Mouse (Mus musculus) spleen, postnatal 10 days (tissue): Measurements from ENCODE around the gene Rtn3.
A peak's percentile ranks its signal among the peaks of the same experiment; 100 is the strongest.
"Not testable (repeated sequence)": the region's sequence is repeated elsewhere in the genome, so short reads cannot be mapped to it uniquely, and the experiment has no call there.

Source experiments
- DNase-seq, 2 experiments: peaks; one replicate each; pipeline ENCODE4 v3.0.0; 2021 to 2022; ENCODE audit warnings: low spot score in 2 of 2

Gene Rtn3

DNA sequence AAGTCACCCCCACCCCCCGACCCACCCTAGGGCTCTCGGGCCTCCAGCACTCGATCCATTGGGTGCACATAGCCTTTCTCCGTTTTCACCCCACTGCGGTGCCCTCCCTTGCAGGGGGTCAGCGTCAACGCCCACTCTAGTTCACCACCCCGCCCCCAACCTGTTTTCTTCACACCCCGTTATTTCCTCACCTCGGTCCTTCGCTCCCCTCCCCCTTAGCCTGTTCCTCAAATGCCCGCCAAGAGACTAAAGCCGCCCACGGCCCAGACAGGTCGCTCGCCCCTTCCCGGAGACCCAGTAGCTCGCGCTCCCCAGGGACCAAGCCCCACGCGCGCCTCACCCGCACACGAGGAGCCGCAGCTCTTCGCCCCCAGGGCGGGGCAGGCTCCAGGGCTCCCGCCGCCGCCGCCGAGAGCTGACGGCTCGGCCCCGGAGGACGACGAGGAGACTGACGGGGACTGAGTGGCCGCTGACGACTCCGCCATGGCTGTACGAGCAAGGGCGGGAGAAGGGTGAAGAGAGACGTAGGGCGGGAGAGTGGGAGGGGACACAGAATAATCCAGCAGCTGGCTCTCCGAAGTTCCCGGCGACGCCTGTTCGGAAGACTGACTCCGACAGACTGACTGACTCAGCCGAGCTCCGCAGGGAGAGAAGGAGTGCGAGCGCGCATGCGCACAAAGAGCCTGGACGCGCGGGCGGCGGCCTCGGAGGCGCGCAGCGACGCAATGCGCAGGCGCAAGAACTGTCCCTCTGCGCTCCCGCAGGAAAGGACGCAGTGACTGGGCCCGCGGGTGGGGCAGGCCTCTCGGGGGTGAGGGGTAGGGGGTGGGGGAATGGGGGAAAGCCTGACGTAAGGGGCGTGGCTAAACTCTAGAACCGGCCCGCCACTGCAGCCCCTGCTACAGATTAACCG, at the start of gene Rtn3:
TSS of gene Rtn3 (minus strand) at position 683 of the 913 bp plus-strand sequence.
- peak; percentile 93 to 97 for DNase-seq

DNA sequence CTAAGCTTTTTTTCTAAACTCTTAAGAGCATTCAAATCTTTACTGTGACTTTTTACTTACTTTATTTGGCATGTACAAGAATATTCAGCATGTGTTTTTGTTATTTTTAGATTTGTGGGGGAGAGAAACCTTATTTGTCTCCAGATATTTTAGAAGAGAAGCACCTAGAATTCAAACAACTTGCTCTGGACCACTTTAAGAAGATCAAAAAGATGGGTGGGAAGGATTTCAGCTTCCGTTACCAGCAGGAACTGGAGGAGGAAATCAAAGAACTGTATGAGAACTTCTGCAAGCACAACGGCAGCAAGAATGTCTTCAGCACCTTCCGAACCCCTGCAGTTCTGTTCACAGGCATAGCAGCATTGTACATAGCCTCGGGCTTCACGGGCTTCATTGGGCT, 48.8 kb upstream of the Rtn3 start:
- no peak for DNase-seq

DNA sequence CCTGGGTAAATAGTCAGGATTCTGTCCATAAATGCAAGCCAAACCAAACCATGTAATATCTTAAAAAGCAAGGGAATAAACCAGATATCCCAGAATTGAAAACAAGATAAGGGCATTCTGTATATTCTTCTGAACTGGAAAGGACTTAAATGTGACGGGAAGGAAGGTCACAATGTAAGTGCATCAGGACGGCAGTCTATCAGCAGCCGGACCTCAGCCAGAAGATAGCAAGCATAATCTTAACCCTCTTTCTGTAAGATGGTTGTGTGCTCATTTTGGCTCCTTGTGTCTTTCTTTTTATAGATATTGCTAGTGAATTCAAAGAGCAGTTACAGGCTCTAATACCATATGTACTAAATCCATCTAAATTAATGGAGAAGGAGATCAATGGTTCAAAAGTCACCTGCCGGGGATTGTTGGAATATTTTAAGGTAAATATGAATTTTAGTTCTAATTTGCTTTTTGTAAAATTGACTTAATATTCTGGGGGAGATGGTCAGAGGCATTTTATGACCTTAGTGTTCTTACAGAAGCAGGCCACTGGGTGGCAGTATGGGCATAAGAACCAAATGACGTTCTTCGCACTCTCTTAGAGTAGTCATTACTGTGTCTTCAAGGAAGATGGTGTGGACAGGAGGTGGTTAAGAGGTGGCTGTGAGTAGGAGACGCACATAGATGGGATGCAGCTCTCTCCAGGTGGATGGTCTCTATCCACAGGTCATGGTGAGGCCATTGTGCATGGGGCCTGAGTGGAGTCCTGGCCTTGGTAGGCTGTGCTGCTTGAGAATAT, 45.8 kb upstream of the Rtn3 start:
- peak; percentile 63 to 82 for DNase-seq

DNA sequence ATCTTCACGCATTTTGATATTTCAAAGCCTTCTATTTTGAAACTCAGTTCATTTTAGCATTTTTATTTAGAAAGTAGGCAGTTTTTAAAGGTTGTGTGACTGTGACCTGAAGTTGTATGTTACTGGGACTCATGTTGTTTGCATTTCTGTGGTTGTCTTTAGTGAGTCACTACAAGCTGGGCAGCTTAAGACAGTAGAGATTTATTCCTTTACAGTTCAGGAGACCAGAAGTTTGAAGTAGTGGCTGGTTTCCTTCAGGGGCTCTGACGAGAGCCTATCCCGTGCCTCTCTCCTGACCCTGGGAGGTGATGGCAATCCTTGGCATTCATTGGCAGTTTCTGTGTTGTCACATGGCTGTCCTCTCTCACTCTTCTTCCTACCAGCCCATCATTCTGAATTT, 41.8 kb upstream of the Rtn3 start:
- no peak for DNase-seq

DNA sequence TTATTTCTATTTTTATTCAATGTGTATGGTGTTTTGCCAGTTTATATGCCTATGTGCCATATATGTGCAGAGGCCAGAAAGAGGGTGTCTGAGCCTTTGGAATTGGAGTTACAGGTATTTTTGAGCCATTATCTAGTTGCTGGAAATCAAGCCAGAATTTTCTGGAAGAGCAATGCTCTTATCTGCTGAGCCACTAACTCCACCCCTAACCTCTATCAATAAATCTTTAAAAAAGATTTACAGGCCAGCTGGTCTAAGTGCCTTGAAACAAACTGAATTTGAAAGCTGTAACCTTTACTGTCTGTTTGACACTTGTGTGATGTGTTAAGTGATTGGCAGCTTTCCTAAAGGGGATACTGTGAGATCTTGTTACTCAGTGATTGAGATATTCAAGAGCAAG, 40.7 kb upstream of the Rtn3 start:
- no peak for DNase-seq

DNA sequence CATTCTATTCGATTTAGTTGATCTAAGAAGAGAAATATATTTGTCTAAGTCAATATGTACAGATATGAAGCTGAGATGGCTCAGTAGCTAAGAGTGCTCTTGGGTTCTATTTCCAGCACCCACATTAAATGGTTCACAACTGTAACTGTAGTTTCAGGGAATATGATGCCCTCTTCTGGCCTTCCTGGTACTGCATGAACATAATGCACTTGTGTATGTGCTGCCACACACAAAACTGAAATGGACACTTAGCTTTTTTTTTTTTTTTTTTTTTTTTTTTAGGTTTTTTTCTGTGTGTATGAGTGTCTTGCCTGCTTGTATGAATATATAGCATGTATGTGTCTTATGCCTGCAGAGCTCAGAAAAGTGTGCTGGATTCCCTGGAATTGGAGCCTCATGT, 40.2 kb upstream of the Rtn3 start:
- DNase-seq, result peak; percentile 26 to 65

DNA sequence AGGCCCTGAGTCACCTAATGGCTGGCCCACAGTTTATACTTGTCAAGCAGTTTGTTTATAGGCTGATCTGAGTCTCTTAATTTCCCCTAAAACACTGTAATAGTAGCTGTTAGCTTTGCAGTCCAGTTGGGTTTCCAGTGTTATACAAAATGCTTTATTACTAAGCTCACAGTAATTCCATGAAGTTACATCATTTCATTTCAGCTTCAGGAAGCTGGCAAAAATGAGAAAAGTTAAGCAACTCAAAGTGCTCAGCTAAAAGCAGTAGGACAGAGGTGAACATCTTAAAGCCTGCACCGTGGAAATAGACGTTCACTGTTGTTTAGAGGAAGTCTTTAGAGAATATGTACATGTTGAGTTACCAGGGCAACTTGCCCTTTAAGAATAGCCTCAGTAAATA, 39.8 kb upstream of the Rtn3 start:
- DNase-seq, result no peak

DNA sequence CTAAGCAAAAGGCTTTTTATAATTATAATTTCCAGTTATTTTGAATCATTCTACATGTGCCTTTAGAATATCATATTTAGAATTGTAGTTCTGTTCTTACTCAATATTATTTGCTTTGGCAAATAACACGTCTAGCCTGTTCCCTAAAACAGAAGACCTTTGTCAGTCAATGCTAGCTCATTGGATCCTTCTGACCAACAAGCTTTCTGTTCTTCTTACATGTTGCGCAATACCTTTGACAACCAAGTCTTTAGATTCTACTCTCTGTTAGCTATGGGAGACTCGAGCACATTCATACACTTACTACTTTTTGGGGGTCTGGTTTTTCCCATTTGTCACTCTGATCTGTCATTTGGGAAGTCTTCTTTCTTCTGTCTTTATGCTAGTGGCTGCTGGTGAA, 38.5 kb upstream of the Rtn3 start:
- DNase-seq, result no peak

DNA sequence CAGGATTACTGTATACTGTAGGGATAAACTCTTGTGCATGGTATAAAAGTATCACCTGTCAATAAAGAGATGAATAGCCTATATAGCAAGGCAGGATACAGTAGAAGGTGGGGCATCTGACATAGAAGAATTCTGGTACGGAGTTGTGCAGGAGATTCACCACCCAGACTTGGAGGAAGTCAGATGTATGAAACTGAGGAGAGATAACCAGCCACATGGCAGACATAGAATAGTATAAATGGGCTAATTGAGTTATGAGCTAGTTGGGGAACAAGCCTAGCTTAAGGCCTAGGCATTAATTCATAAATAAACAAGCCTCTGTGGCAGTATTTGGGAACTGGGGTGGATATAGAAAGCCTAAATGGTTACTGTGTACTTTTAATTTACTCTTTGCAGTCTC, 33.4 kb upstream of the Rtn3 start:
- no peak for DNase-seq

DNA sequence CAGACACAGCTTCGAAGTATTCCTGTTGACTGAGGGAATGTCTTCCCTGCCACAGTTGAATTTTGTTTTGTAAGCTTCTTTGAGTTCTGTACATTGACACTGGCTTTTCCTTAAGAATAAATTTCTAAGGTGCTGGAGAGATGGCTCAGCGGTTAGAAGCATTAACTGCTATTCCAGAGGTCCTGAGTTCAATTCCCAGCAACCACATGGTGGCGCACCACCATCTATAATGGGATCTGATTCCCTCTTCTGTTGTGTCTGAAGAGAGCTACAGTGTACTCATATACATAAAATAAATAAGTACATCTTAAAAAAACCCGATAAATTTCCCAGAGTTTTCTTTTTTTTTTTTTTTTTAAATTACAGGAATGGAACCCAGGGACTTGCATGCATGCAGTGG, 24.9 kb upstream of the Rtn3 start:
- DNase-seq, result peak in 1 of 2 experiments; percentile 34

DNA sequence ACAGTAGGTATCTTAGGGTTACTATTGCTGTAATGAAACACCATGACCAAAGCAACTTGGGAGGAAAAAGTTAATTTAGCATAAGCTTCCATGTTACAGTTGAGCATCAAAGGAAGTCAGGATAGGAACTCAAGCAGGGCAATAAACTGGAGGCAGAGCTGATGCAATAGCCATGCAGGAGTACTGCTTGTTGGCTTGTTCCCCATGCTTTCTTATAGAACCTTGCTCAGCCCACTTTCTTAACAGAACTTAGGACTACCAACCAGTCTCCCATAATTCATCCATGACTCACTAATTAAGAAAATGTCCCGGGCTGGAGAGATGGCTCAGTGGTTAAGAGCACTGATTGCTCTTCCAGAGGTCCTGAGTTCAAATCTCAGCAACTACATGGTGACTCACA, 23.2 kb upstream of the Rtn3 start:
- DNase-seq, result no peak

DNA sequence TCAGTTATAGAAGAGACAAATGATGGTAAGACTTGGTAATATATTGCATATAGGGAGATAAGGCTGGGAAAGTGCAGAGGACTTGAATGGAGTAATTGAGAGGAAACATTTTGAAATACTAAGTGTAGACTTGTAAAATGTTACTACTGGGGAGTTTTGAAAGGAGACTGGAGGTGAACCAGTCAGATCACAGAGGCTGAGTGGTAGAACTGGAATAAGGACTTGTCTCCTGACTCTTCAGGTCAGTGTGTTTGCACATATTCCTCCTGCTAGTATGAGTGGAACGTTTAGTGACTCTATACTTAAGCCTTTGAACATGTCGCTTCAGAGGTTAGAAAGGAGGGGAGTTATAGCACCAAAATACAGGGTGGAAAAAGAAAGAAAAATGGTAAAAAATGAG, 19.4 kb upstream of the Rtn3 start:
- no peak for DNase-seq

DNA sequence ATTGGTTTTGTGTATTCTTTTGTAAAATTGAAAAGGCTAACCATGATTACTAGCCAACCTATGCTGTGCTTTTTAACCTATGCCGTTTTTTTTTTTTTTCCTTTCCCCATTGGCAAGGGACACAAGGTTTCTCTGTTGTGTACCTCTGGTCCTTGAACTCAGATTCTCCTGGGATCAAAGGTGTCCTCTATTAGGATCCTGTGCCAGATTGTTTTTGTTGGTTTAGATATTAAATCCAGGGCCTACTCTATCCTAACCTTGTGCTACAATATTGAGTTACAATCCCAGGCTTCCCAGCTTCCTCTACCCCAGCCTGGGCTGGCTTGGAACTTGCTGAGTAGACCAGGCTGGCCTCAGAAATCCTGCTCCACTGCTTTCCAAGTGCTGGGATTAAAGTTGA, 17.6 kb upstream of the Rtn3 start:
- no peak for DNase-seq

DNA sequence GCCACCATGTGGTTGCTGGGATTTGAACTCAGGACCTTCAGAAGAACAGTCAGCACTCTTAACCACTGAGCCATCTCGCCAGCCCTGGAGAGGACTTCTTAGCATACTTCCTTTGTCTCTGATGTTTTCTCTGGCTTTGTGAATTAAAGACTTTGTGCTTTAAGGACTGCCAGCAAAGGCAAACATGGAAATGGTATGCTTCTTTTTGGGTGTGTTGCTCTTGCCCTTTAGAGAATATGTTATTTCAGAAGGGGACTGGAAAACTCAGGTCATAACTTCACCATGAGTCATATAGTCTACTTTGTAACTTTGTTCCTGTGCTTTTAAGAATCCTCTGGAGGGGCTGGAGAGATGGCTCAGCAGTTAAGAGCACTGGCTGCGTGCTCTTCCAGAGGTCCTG, 15.7 kb upstream of the Rtn3 start:
- DNase-seq, result no peak

DNA sequence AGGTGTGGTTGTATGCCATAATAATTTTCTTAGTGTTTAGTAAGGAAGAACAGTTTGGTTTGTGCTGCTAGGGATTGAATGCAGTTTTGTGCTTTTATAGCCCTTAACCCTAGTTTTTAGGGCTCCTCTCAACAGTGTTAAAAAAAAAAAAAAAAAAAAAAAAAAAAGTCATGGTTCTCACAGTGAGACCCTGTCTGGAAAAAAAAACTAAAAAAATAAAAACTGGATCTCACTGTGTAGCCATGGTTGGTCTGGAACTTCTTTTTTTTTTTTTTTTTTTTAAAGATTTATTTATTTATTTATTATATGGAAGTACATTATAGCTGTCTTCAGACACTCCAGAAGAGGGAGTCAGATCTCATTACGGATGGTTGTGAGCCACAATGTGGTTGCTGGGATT, 13.0 kb upstream of the Rtn3 start:
- not testable (repeated sequence) for DNase-seq

DNA sequence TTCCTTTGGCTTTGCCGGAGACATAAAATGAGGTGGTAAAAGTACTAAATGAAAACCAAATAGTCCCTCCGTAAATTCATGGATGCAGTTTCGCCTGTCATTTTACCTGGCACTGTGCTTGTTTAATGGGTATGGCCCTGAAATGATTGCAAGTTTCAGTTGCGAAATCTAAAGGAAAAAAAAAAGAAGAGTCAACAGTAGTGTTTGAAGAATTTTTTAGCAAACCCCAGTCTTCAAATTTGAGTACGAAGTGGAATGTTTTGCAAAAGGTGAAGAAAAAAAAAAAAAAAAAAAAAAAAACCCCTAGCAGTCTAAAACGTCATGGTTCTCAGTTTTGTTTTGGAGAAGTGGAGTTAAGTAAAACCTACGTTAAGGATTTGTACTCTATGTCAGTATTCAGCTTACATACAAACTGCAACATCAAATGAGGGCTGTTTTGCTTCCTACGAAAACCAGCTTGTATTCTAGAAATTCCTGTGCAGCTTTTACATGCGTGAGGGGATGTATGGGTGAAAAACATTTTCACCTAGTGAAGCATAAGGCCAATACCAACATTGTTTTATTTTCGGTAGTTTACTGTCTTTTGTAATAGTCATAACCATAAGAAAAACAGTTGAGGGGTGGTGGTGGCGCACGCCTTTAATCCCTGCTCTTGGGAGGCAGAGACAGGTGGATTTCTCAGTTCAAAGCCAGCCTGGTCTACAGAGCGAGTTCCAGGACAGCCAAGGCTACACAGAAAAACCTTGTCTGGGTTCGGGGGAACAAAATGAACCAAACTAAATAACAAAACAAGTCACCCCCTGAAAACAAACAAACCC, 12.3 kb upstream of the Rtn3 start:
- peak in 1 of 2 experiments; percentile 26 for DNase-seq

DNA sequence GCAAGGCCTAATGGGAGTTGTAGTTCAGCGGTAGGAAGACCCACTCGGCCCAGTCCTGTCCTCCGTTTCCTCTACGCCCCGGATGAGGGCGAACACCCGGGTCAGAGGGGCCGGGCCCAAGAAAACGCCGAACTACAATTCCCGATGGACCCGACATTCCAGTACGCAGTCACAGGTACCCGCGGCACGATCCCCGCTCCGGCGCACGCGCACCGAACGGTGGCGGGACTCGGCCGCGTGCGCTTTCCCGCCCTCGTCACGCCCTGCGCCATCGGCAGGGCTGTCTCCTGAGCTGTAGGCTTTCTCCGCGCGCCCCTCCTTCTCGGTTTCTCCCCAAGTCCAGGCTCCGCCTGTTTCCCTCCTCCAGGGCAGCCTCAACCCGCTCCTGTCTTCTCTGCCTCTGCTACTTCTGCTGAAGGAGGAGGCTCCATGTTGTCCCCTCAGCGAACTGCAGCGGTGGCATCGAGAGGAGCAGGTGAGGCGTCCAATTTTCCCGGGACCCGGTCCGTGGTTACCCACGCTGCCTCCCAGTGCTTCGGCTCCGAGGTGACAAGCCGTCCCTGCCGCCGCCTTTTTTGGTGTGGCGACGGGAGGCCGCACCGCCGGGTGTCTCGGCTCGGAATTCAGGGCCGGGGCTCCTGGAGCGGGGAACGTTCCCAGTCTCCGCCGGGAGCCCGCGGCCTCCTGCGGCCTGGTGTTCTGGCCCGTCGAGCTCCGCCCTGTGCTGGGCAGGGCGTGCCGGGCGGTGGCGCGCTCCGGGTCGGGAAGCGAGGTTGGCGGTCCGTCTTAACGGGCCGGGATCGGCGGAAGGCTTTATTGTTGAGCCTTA, 11.3 kb upstream of the Rtn3 start:
- peak; percentile 86 to 89 for DNase-seq

DNA sequence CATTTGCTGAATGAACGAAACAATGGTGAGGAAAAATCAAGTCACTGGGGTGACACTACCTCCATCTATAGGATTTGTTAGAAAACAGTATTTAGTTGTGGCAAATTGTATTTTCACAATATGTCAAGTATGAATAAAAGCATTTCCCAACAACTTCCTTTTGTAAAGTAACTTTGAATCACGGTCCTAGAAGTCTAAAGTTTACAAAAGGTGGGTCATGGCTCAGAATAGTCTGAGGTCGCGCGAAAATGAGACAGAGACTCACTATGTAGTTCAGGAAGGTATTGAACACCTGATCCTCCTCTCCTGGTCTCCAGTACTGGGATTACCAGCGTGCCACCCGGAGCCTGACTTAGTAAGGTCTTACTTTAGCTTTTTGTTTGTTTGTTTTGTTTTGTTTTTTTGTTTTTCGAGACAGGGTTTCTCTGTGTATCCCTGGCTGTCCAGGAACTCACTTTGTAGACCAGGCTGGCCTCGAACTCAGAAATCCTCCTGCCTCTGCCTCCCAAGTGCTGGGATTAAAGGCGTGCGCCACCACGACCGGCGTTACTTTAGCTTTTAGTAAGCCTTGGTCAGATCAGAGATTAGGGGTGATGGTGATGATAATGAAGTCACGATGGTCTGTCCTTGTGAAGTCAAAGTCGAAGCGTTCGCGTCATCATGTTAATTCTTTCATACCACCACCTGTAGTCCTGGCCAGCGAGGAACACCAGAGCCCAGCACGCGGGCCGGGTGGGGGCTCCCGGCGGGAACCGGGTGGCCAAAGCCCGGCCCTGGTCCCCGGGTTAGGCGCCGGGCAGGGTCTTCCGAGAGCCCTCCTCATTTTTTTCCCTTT, 10.5 kb upstream of the Rtn3 start, which contains the start of gene Atl3:
TSS of gene Atl3 (plus strand) at position 689 of the 835 bp plus-strand sequence.
- DNase-seq, result no peak

DNA sequence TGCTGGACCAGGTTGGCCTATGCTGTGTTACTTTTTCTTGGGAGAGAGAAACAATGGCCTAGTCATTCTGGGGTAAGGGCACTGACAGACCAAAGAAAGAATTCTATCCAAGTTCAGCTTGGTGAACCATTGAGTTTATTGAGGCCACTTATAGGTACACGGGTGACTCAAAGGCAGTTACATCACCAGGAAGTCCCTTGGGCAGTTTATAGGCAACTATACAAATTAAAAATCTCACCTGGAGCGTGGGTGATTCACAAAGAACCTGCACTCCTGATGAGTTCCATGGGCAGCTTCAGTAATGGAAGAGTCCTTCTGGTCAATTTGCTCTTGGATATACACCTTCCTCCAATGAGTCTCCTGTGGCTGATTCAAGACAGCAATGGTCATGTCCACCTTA, 9.6 kb upstream of the Rtn3 start:
- DNase-seq, result no peak

DNA sequence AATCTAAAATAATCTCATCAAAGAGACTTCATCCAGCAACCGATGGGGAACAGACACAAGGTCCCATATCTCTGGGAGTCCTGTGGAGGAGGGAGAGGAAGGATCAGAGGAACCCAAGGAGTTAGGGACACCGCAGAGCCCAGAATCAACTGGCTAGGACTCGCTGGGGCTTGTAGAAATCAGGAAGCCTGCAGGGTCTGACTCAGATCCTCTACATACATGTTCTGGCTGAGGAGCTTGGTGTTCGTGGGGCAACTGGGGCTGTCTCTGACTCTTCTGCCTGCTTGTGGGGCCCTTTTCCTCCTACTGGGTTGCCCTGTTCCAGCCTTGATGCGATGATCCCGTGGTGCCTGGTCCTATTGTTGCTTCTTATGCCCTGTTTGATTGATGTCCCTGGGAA, 8.9 kb upstream of the Rtn3 start:
- no peak for DNase-seq
